Comparison of ENCODE assay signal across 12 mouse cellular contexts in genomic region chr8:84068316-84069035, GRCm38 (mm10). TPM values are rescaled to one million over a fixed set of nuclear protein-coding genes. Genes with fewer than 3 reads are reported as not detected.
DNase-seq lines count a peak whose midpoint lies in the region; ATAC-seq lines count a peak whose summit lies in the region.
"Had no signal": no experiment of that assay in that cellular context is flagged by ENCODE, and none has a peak within 500 bp of the region (broad histone marks: within the 10 kb centered on the region; RNA-seq: fewer than 3 reads in every experiment).

No protein-coding gene starts in this region.

- H3K9ac ChIP-seq in heart, embryonic 16.5 days (ENCODE audit: low read length): no peak overlapping the region
- H3K9ac ChIP-seq in liver, embryonic 13.5 days: peak overlapping the region; percentile 1; the same call in 1 of the 2 replicates

- no peak overlapping the region for H3K4me3 ChIP-seq in heart, embryonic 16.5 days (ENCODE audit: low read length)
- no peak overlapping the region for H3K4me3 ChIP-seq in liver, embryonic 13.5 days (replicated peaks)

- H3K27me3 ChIP-seq in heart, embryonic 16.5 days (ENCODE audit: control insufficient read depth, insufficient read depth, low read length): no peaks in the 10 kb centered on the region
- H3K27me3 ChIP-seq in liver, embryonic 13.5 days: no peaks in the 10 kb centered on the region

- peak overlapping the region; percentile 63; the same call in 1 of the 2 replicates for H3K4me2 ChIP-seq in heart, embryonic 16.5 days (ENCODE audit: low read depth, low read length)
- peak overlapping the region; percentile 92 for H3K4me2 ChIP-seq in liver, embryonic 13.5 days

- no peaks in the 10 kb centered on the region for H3K9me3 ChIP-seq in heart, embryonic 16.5 days (replicated peaks; ENCODE audit: control insufficient read depth, low read length)
- H3K9me3 ChIP-seq in liver, embryonic 13.5 days (replicated peaks): no peaks in the 10 kb centered on the region

- H3K27ac ChIP-seq in heart, embryonic 16.5 days (ENCODE audit: low read length): peak overlapping the region; percentile 34
- peak overlapping the region; percentile 25; the same call in 1 of the 2 replicates for H3K27ac ChIP-seq in liver, embryonic 13.5 days

- 41% methylated on average over 12 of the region's 12 CpGs for WGBS in heart, embryonic 16.5 days
- 34% methylated on average over 12 of the region's 12 CpGs for WGBS in liver, embryonic 13.5 days (ENCODE audit: insufficient replicate concordance)

- H3K36me3 ChIP-seq in heart, embryonic 16.5 days (ENCODE audit: control insufficient read depth, insufficient read depth): no peaks in the 10 kb centered on the region
- no peaks in the 10 kb centered on the region for H3K36me3 ChIP-seq in liver, embryonic 13.5 days

- peaks cover 50% of the 10 kb centered on the region for H3K4me1 ChIP-seq in heart, embryonic 16.5 days (ENCODE audit: control insufficient read depth, insufficient read depth, low read length)
- peaks cover 71% of the 10 kb centered on the region for H3K4me1 ChIP-seq in liver, embryonic 13.5 days (replicated peaks)

- ATAC-seq in heart, embryonic 16.5 days (replicated peaks; ENCODE audit: extremely low read depth, insufficient read depth, low FRiP score): no peak
- no peak for ATAC-seq in liver, embryonic 13.5 days (ENCODE audit: low read depth)

- no peak for DNase-seq in heart, postnatal 36 days
- DNase-seq in 416B (ENCODE audit: low read depth): peak; percentile 37
- DNase-seq in adrenal gland, postnatal 14 days: peak; percentile 48
- no peak for DNase-seq in liver, embryonic 13.5 days
- no peak for DNase-seq in cerebellum, postnatal 4 days (ENCODE audit: low spot score in 2 of 2)
- DNase-seq in Muller cell, postnatal 12 days (ENCODE audit: inconsistent ontology term): no peak
- no peak for DNase-seq in urinary bladder, adult 18-20 months (ENCODE audit: low spot score in 2 of 2)
- DNase-seq: cerebellum, adult 9-11 months; right cerebral cortex, postnatal 14 days had no signal

- intact Hi-C loops in heart, postnatal 36 days (cut with DNase I): no loop called here

RNA-seq across cellular contexts. Expression of gene Rfx1, which starts 1.8 kb away (rescaled TPM):
- polyA plus RNA-seq in heart, embryonic 16.5 days (2015; fragmentation: Nextera tagmentation; extraction: Ambion mirVana): 5.9 and 6.4 TPM in 2 replicates
- 10 to 100 TPM; 11.0 to 12.3 TPM for total RNA-seq in heart, postnatal 36 days (2021)
- total RNA-seq in adrenal gland, postnatal 14 days (2021): 15.2 and 17.3 TPM in 2 replicates
- 2.4 and 2.7 TPM in 2 replicates for polyA plus RNA-seq in liver, embryonic 13.5 days (2015; fragmentation: Nextera tagmentation; extraction: Ambion mirVana)

RNA-seq across cellular contexts. Expression of gene Gm10643, which starts 3.5 kb away (rescaled TPM):
- 0.95 and 1.2 TPM in 2 replicates for polyA plus RNA-seq in heart, embryonic 16.5 days (2015; fragmentation: Nextera tagmentation; extraction: Ambion mirVana)
- 1 to 10 TPM; 4.1 to 4.5 TPM for total RNA-seq in heart, postnatal 36 days (2021)
- 2.9 and 3.0 TPM in 2 replicates for total RNA-seq in adrenal gland, postnatal 14 days (2021)
- 0.12 and 0.14 TPM in 2 replicates for polyA plus RNA-seq in liver, embryonic 13.5 days (2015; fragmentation: Nextera tagmentation; extraction: Ambion mirVana)

RNA-seq across cellular contexts. Expression of gene Rln3, which starts 23.7 kb away (rescaled TPM):
- polyA plus RNA-seq in heart, embryonic 16.5 days (2015; fragmentation: Nextera tagmentation; extraction: Ambion mirVana): 0.24 TPM in 1 of 2 replicates, not detected in the other
- total RNA-seq in heart, postnatal 36 days (2021): not detected
- 0.64 TPM in 1 of 2 replicates, not detected in the other for total RNA-seq in adrenal gland, postnatal 14 days (2021)
- not detected in 2 replicates for polyA plus RNA-seq in liver, embryonic 13.5 days (2015; fragmentation: Nextera tagmentation; extraction: Ambion mirVana)
- total RNA-seq: heart, adult 18-20 months had no signal
- polyA plus RNA-seq: liver, embryonic 16.5 days had no signal

RNA-seq across cellular contexts. Expression of gene Il27ra, which starts 26.1 kb away (rescaled TPM):
- polyA plus RNA-seq in heart, embryonic 16.5 days (2015; fragmentation: Nextera tagmentation; extraction: Ambion mirVana): 6.0 and 6.5 TPM in 2 replicates
- 1 to 10 TPM; 3.0 to 3.1 TPM for total RNA-seq in heart, postnatal 36 days (2021)
- 2.3 and 12.2 TPM in 2 replicates for total RNA-seq in adrenal gland, postnatal 14 days (2021)
- 0.72 and 1.1 TPM in 2 replicates for polyA plus RNA-seq in liver, embryonic 13.5 days (2015; fragmentation: Nextera tagmentation; extraction: Ambion mirVana)

RNA-seq across cellular contexts. Expression of gene Dcaf15, which starts 36.1 kb away (rescaled TPM):
- polyA plus RNA-seq in heart, embryonic 16.5 days (2015; fragmentation: Nextera tagmentation; extraction: Ambion mirVana): 5.4 and 6.0 TPM in 2 replicates
- 1 to 10 TPM; 8.1 to 8.2 TPM for total RNA-seq in heart, postnatal 36 days (2021)
- total RNA-seq in adrenal gland, postnatal 14 days (2021): 16.5 and 21.0 TPM in 2 replicates
- 3.7 and 4.3 TPM in 2 replicates for polyA plus RNA-seq in liver, embryonic 13.5 days (2015; fragmentation: Nextera tagmentation; extraction: Ambion mirVana)

Comparison
In these comparisons a context has a peak if more than half of its experiments do, and no peak if none do; other contexts are left out.
1. DNase-seq: peak in 416B (single experiment) and adrenal gland, postnatal 14 days (single experiment); none in heart, postnatal 36 days (0 of 2), liver, embryonic 13.5 days (single experiment), cerebellum, postnatal 4 days (0 of 2), Muller cell, postnatal 12 days (single experiment) and urinary bladder, adult 18-20 months (0 of 2).